Mouse (Mus musculus) intestine, postnatal 0 days (tissue): Measurements from ENCODE around the gene Parp4. TPM values are rescaled to one million over a fixed set of nuclear protein-coding genes. Genes with fewer than 3 reads are reported as not detected.

ENCODE experiments used
- ATAC-seq: fragments of 200-750 bp; cut with Nextera tagmentation; 2 replicates; pipeline ENCODE4 v1.8.0; 2017; ENCODE audit warnings: mild to moderate bottlenecking, moderate TSS enrichment, moderate library complexity
- H3K27ac ChIP-seq: fragments of 300-500 bp; sonication (generic); 2 replicates; pipeline ENCODE4 v1.5.1; 2014; ENCODE audit warnings: mild to moderate bottlenecking, low read depth, low read length, moderate library complexity
- H3K27me3 ChIP-seq: fragments of 300-500 bp; sonication (generic); replicated peaks from 2 replicates; pipeline ENCODE4 v1.6.1; 2014; ENCODE audit warnings: low read length, mixed read lengths; ENCODE audit not compliant: control insufficient read depth, insufficient read depth
- H3K36me3 ChIP-seq: fragments of 300-500 bp; sonication (generic); 2 replicates; pipeline ENCODE4 v1.6.1; 2014; ENCODE audit warnings: mild to moderate bottlenecking, moderate library complexity; ENCODE audit not compliant: control insufficient read depth, insufficient read depth
- H3K4me1 ChIP-seq: fragments of 300-500 bp; sonication (generic); replicated peaks from 2 replicates; pipeline ENCODE4 v1.6.1; 2014; ENCODE audit warnings: antibody characterized with exemption, low read length, mixed read lengths; ENCODE audit not compliant: control insufficient read depth, insufficient read depth
- H3K4me2 ChIP-seq: fragments of 300-500 bp; sonication (generic); replicated peaks from 2 replicates; pipeline ENCODE4 v1.6.1; 2014; ENCODE audit warnings: low read depth, mild to moderate bottlenecking, moderate library complexity
- H3K4me3 ChIP-seq: fragments of 300-500 bp; sonication (generic); 2 replicates; pipeline ENCODE4 v1.5.1; 2014; ENCODE audit warnings: low read depth, low read length
- H3K9ac ChIP-seq: fragments of 300-500 bp; sonication (generic); 2 replicates; pipeline ENCODE4 v1.6.1; 2014; ENCODE audit warnings: mild to moderate bottlenecking, low read depth, low read length
- H3K9me3 ChIP-seq: fragments of 300-500 bp; sonication (generic); 2 replicates; pipeline ENCODE4 v1.6.1; 2016; ENCODE audit warnings: mixed run types; ENCODE audit not compliant: control insufficient read depth
- CTCF ChIP-seq: sonication (generic); IDR thresholded peaks from 2 replicates; pipeline ENCODE4 v1.5.1; 2016; ENCODE audit warnings: low read depth, mild to moderate bottlenecking, control low read depth, antibody characterized with exemption, moderate library complexity
- WGBS: fragments of 180-500 bp; shearing (Covaris S2); extraction: QIAGEN DNeasy Blood & Tissue Kit; methylation state at CpG from one replicate; pipeline ENCODE4 v1.1.7; 2014; 5-methylcytosine and 5-hydroxymethylcytosine counted together
- polyA plus RNA-seq: library from polyadenylated mRNA; unstranded; fragments of >200 nt; fragmentation: Nextera tagmentation; extraction: Ambion mirVana; gene quantifications from 2 replicates; pipeline ENCODE4 v1.2.1, GENCODE M21; 2015

The Parp4 gene
- polyA plus RNA-seq, 1 experiment from 2014 or later: 12.2 TPM

GRCm38 (mm10) chr14:56594811-56595210 lies 19.4 kb downstream of the Parp4 start:
- no peaks in the 10 kb centered on the region for H3K27me3 ChIP-seq
- H3K36me3 ChIP-seq: peaks cover 81% of the 10 kb centered on the region
- TF ChIP-seq CTCF: no peak

GRCm38 (mm10) chr14:56598759-56599158 lies 23.3 kb downstream of the Parp4 start:
- Histone ChIP-seq H3K4me2 (no peak overlapping the region), H3K4me3 (no peak overlapping the region), H3K9ac (no peak overlapping the region), H3K27ac (no peak overlapping the region), H3K9me3 (no peaks in the 10 kb centered on the region), H3K27me3 (no peaks in the 10 kb centered on the region), H3K36me3 (peaks cover 61% of the 10 kb centered on the region), H3K4me1 (no peaks in the 10 kb centered on the region)
- TF ChIP-seq CTCF: peak; percentile 86
- WGBS: 47% methylated on average over 6 of the region's 6 CpGs
- ATAC-seq: no peak

More at GRCm38 (mm10) chr14:56594811-56595210, 19.4 kb downstream of the Parp4 start:
- H3K9me3 ChIP-seq: no peaks in the 10 kb centered on the region
- ATAC-seq: no peak
- H3K27ac ChIP-seq: no peak overlapping the region
- no peak overlapping the region for H3K4me3 ChIP-seq
- no peak overlapping the region for H3K9ac ChIP-seq
- H3K4me1 ChIP-seq: no peaks in the 10 kb centered on the region
- H3K4me2 ChIP-seq: no peak overlapping the region
- WGBS: 97% methylated on average over 1 of the region's 1 CpGs

GRCm38 (mm10) chr14:56602069-56602468 lies 26.6 kb downstream of the Parp4 start:
- Histone ChIP-seq H3K4me1 (no peaks in the 10 kb centered on the region), H3K9me3 (no peaks in the 10 kb centered on the region), H3K27ac (no peak overlapping the region), H3K4me2 (no peak overlapping the region), H3K36me3 (peaks cover 35% of the 10 kb centered on the region), H3K9ac (no peak overlapping the region), H3K4me3 (no peak overlapping the region), H3K27me3 (no peaks in the 10 kb centered on the region)
- WGBS: 72% methylated on average over 9 of the region's 9 CpGs
- TF ChIP-seq CTCF: no peak
- ATAC-seq: no peak

- H3K27ac ChIP-seq: peak overlapping the region; percentile 74; the same call in 1 of the 2 replicates
- no peak overlapping the region for H3K4me2 ChIP-seq
- peak; percentile 77 for ATAC-seq
- H3K4me3 ChIP-seq: no peak overlapping the region
- no peaks in the 10 kb centered on the region for H3K27me3 ChIP-seq
- H3K9me3 ChIP-seq: no peaks in the 10 kb centered on the region
- no peak overlapping the region for H3K9ac ChIP-seq
- TF ChIP-seq CTCF: no peak
- WGBS: 72% methylated on average over 5 of the region's 5 CpGs
- no peaks in the 10 kb centered on the region for H3K4me1 ChIP-seq
- peaks cover 35% of the 10 kb centered on the region for H3K36me3 ChIP-seq
Measured at GRCm38 (mm10) chr14:56604438-56604837, 29.0 kb downstream of the Parp4 start.

- Histone ChIP-seq H3K4me1 (no peaks in the 10 kb centered on the region), H3K9ac (no peak overlapping the region), H3K9me3 (no peaks in the 10 kb centered on the region), H3K36me3 (peaks cover 41% of the 10 kb centered on the region), H3K4me3 (no peak overlapping the region), H3K27ac (peak overlapping the region; percentile 74), H3K4me2 (no peak overlapping the region), H3K27me3 (no peaks in the 10 kb centered on the region)
- ATAC-seq: peak; percentile 90
- WGBS: 44% methylated on average over 4 of the region's 4 CpGs
- TF ChIP-seq CTCF: no peak
Measured at GRCm38 (mm10) chr14:56605136-56605535, 29.7 kb downstream of the Parp4 start.

GRCm38 (mm10) chr14:56613212-56613611 lies 37.8 kb downstream of the Parp4 start:
- Histone ChIP-seq H3K4me1 (no peaks in the 10 kb centered on the region), H3K4me3 (no peak overlapping the region), H3K27ac (no peak overlapping the region), H3K36me3 (peaks cover 61% of the 10 kb centered on the region), H3K4me2 (no peak overlapping the region), H3K27me3 (no peaks in the 10 kb centered on the region), H3K9me3 (no peaks in the 10 kb centered on the region), H3K9ac (no peak overlapping the region)
- no peak for ATAC-seq
- WGBS: 77% methylated on average over 3 of the region's 3 CpGs
- TF ChIP-seq CTCF: no peak

- H3K9me3 ChIP-seq: no peaks in the 10 kb centered on the region
- WGBS: 83% methylated on average over 1 of the region's 1 CpGs
- no peaks in the 10 kb centered on the region for H3K4me1 ChIP-seq
- no peak overlapping the region for H3K4me2 ChIP-seq
- peaks cover 70% of the 10 kb centered on the region for H3K36me3 ChIP-seq
- H3K9ac ChIP-seq: no peak overlapping the region
- H3K27ac ChIP-seq: no peak overlapping the region
- H3K4me3 ChIP-seq: no peak overlapping the region
- TF ChIP-seq CTCF: no peak
- H3K27me3 ChIP-seq: no peaks in the 10 kb centered on the region
- no peak for ATAC-seq
Measured at GRCm38 (mm10) chr14:56617470-56617869, 42.1 kb downstream of the Parp4 start.
